Mouse (Mus musculus) limb, embryonic 11.5 days (tissue): Measurements from ENCODE around the gene Odf4. TPM values are rescaled to one million over a fixed set of nuclear protein-coding genes. Genes with fewer than 3 reads are reported as not detected.

Experiments used
- ATAC-seq: fragments of 200-750 bp; cut with Nextera tagmentation; 2 replicates; pipeline ENCODE4 v1.8.0; 2017; ENCODE audit warnings: low read depth; ENCODE audit not compliant: insufficient number of reproducible peaks, low FRiP score, low TSS enrichment
- DNase-seq: peaks from one replicate; pipeline ENCODE4 v3.0.0-alpha.2; 2015; ENCODE audit warnings: low spot score
- H3K27ac ChIP-seq: fragments of 300-500 bp; sonication (generic); replicated peaks from 2 replicates; pipeline ENCODE4 v1.5.1; 2014; ENCODE audit warnings: low read depth, mild to moderate bottlenecking, low read length
- H3K27me3 ChIP-seq: fragments of 300-500 bp; sonication (generic); 2 replicates; pipeline ENCODE4 v1.6.1; 2014; ENCODE audit warnings: mild to moderate bottlenecking, low read length, mixed read lengths; ENCODE audit not compliant: control insufficient read depth, insufficient read depth
- H3K36me3 ChIP-seq: fragments of 300-500 bp; sonication (generic); 2 replicates; pipeline ENCODE4 v1.6.1; 2014; ENCODE audit warnings: mild to moderate bottlenecking, low read length, moderate library complexity, mixed read lengths; ENCODE audit not compliant: control insufficient read depth, insufficient read depth
- H3K4me1 ChIP-seq: fragments of 300-500 bp; sonication (generic); 2 replicates; pipeline ENCODE4 v1.6.1; 2014; ENCODE audit warnings: low read length, mixed read lengths; ENCODE audit not compliant: control insufficient read depth, insufficient read depth
- H3K4me2 ChIP-seq: fragments of 300-500 bp; sonication (generic); 2 replicates; pipeline ENCODE4 v1.6.1; 2014; ENCODE audit warnings: low read depth, mild to moderate bottlenecking, moderate library complexity; ENCODE audit not compliant: severe bottlenecking
- H3K4me3 ChIP-seq: fragments of 300-500 bp; sonication (generic); 2 replicates; pipeline ENCODE4 v1.5.1; 2014; ENCODE audit warnings: low read depth, low read length
- H3K9ac ChIP-seq: fragments of 300-500 bp; sonication (generic); 2 replicates; pipeline ENCODE4 v1.6.1; 2014; ENCODE audit warnings: mild to moderate bottlenecking, low read length
- H3K9me3 ChIP-seq: fragments of 300-500 bp; sonication (generic); 2 replicates; pipeline ENCODE4 v1.6.1; 2016; ENCODE audit warnings: low read length; ENCODE audit not compliant: control insufficient read depth
- WGBS: fragments of 180-500 bp; shearing (Covaris S2); extraction: QIAGEN DNeasy Blood & Tissue Kit; methylation state at CpG from one replicate; pipeline ENCODE4 v1.1.7; 2014; 5-methylcytosine and 5-hydroxymethylcytosine counted together
- polyA plus RNA-seq: library from polyadenylated mRNA; unstranded; fragments of >200 nt; fragmentation: Nextera tagmentation; extraction: Ambion mirVana; gene quantifications from 2 replicates; pipeline ENCODE4 v1.2.1, GENCODE M21; 2014

Odf4 gene
- polyA plus RNA-seq, 1 experiment from 2014 or later = not detected

DNA sequence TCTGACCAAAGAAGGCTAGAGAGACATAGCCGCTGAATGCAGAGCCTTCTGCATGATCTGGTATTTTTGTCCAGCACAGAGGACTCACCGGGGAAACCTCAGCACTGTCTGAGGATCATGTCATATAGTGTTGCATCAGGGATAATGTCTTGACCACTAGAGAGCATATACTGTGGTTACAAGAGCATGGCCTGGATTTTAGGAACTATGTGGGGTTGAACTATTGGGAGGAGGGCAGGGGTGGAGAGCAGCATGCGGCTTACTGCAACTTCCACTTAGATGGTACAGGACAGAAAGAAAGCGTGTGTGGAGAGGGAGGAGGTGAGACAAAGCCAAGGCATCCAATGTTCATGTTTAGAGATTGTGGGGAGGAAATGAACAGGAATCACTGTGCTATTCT, 12.3 kb downstream of the Odf4 start:
- 91% methylated on average over 4 of the region's 4 CpGs for WGBS
- Histone ChIP-seq H3K36me3 (no peaks in the 10 kb centered on the region), H3K27me3 (no peaks in the 10 kb centered on the region), H3K9me3 (no peaks in the 10 kb centered on the region; the same call in 1 of the 2 replicates), H3K4me2 (no peak overlapping the region), H3K27ac (no peak overlapping the region), H3K4me3 (no peak overlapping the region), H3K9ac (no peak overlapping the region), H3K4me1 (no peaks in the 10 kb centered on the region)
- DNase-seq (no peak), ATAC-seq (no peak)

- ATAC-seq (no peak), DNase-seq (peak; percentile 57)
- Histone ChIP-seq H3K27me3 (no peaks in the 10 kb centered on the region), H3K36me3 (no peaks in the 10 kb centered on the region), H3K4me2 (no peak overlapping the region), H3K4me1 (0 out of 2 replicates have a peak, but pooled peaks cover 2% of the 10 kb centered on the region), H3K27ac (peak overlapping the region; percentile 45), H3K9ac (no peak overlapping the region), H3K4me3 (no peak overlapping the region), H3K9me3 (no peaks in the 10 kb centered on the region; the same call in 1 of the 2 replicates)
- 42% methylated on average over 14 of the region's 14 CpGs for WGBS
Measured at GRCm38 (mm10) chr11:68911531-68912177, 15.2 kb downstream of the Odf4 start.

DNA sequence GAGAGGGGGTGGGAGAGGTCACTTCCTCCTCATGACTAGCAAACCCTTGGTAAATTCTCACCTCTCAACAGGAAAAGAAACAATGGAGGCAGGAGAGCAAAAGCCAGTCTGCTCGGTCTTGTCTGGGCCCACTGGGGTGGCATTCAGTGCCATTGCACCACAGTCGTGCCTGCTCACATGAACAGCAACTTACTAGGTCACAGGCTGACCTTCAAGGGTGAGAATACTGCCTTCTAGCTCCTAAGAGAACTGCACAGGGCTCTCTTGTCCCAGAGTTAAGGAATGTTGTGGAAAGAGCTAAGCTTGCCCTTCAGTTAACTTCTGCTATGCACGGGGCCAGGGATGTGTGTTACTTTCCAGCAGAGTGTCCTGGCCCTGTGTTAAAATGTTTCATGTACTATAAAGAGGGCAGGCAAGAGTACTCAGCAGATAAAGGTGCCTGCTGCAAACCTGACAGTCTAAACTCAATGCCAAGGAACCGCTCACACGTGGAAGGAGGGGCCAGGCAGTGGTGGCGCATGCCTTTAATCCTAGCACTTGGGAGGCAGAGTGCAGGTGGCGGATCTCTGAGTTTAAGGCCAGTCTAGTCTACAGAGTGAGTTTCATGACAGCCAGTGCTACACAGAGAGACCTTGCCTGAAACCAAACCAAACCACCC, 17.9 kb downstream of the Odf4 start:
- Histone ChIP-seq H3K4me1 (0 out of 2 replicates have a peak, but pooled peaks cover 2% of the 10 kb centered on the region), H3K27me3 (no peaks in the 10 kb centered on the region), H3K4me3 (no peak overlapping the region), H3K9me3 (no peaks in the 10 kb centered on the region; the same call in 1 of the 2 replicates), H3K9ac (0 out of 2 replicates have a peak overlapping the region, but pooled peaks have one; percentile 27), H3K27ac (no peak overlapping the region; the same call in 1 of the 2 replicates), H3K36me3 (peaks cover 8% of the 10 kb centered on the region), H3K4me2 (no peak overlapping the region)
- no peak for DNase-seq
- 44% methylated on average over 7 of the region's 7 CpGs for WGBS
- ATAC-seq = no peak

DNA sequence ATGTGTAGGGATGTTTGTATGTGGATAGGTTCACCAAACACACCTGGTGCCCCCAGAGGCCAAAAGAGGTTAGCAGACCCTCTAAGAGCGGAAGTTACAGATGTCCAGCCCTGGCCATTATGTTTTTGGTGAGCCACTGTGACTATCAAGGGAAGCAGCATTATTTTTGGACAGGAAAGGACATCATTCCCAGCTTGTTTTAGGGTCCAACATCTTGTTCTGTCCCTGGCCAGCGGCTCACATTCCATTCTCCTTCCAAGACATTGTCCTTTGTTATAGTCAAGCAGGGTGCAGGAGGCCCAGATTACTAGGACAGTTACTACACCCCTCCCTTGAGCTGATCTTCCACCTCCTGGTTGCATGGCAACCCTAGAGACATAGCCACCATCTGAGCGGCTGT, 19.6 kb downstream of the Odf4 start:
- no peak overlapping the region for H3K4me2 ChIP-seq
- no peaks in the 10 kb centered on the region for H3K9me3 ChIP-seq
- ATAC-seq (no peak), DNase-seq (no peak)
- peaks cover 19% of the 10 kb centered on the region for H3K36me3 ChIP-seq
- H3K4me3 ChIP-seq = no peak overlapping the region
- H3K9ac ChIP-seq = no peak overlapping the region
- H3K27me3 ChIP-seq = no peaks in the 10 kb centered on the region
- H3K27ac ChIP-seq = no peak overlapping the region
- 74% methylated on average over 3 of the region's 3 CpGs for WGBS
- H3K4me1 ChIP-seq = peaks cover 7% of the 10 kb centered on the region

DNA sequence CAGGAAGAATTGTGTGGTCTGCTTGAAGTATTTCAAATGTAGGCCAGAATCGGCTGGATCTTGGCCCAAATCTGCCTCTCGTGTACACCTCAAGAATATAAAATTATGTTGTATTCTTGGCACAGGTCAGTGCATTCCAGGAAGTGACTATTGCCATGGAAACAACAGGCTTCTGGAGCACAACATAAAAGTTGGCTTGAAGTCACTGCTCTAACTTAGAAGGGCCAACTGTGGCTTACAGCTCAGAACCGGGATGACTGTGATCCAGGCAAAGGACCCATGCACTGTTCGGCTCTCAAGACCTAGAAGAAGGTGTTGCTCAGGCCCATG, 20.5 kb downstream of the Odf4 start:
- WGBS = 88% methylated on average over 4 of the region's 4 CpGs
- no peaks in the 10 kb centered on the region for H3K9me3 ChIP-seq
- no peak overlapping the region for H3K9ac ChIP-seq
- peaks cover 19% of the 10 kb centered on the region for H3K36me3 ChIP-seq
- DNase-seq = no peak
- H3K4me2 ChIP-seq = no peak overlapping the region
- no peak overlapping the region for H3K27ac ChIP-seq
- H3K27me3 ChIP-seq = no peaks in the 10 kb centered on the region
- peaks cover 7% of the 10 kb centered on the region for H3K4me1 ChIP-seq
- H3K4me3 ChIP-seq = no peak overlapping the region
- ATAC-seq = no peak

DNA sequence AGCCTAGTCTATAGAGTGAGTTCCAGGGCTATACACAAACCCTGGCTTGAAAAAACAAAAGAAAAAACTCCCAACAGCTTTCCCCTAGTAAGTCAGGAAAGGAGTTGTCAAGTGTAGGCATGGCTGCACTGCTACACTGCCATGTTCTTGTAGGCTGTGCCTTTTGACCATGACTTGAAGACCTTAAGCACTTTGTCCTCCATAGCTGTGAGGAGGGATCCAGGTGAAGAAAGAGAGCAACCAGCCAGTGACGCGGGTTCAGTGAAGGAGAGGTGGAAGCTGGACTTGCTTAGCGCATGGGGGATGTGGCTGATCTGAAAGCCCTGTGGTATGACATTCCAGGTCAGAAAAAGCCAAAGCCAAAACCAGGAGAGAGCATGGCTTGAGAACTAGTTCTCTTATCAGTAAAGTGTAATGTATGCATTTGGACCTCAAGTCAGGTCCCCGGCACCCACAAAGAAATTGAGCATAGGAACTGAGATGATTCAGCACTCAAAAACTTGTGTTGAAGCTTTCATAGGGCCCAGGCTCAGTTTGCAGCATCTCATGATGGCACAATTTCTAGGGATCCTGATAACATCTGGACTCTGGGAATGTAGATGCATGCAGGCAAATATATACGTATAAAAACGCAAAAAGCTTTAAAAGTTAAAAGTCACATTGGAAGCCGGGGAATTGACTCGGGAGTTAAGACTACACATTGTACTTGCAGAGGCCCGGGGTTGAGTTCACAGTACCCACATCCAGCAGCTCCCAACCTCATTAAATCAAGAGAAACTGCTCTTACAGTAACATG, 21.0 kb downstream of the Odf4 start:
- H3K4me2 ChIP-seq = no peak overlapping the region
- H3K9ac ChIP-seq = no peak overlapping the region
- H3K27ac ChIP-seq = no peak overlapping the region
- no peak for ATAC-seq
- 89% methylated on average over 9 of the region's 9 CpGs for WGBS
- H3K4me1 ChIP-seq = peaks cover 7% of the 10 kb centered on the region
- H3K9me3 ChIP-seq = no peaks in the 10 kb centered on the region
- H3K4me3 ChIP-seq = no peak overlapping the region
- H3K27me3 ChIP-seq = no peaks in the 10 kb centered on the region
- no peak for DNase-seq
- peaks cover 19% of the 10 kb centered on the region for H3K36me3 ChIP-seq

GRCm38 (mm10) chr11:68905138-68905531, 21.7 kb downstream of the Odf4 start:
- Histone ChIP-seq H3K4me3 (no peak overlapping the region), H3K9me3 (no peaks in the 10 kb centered on the region), H3K9ac (no peak overlapping the region), H3K36me3 (peaks cover 19% of the 10 kb centered on the region), H3K27me3 (no peaks in the 10 kb centered on the region), H3K4me1 (peaks cover 7% of the 10 kb centered on the region), H3K27ac (no peak overlapping the region), H3K4me2 (no peak overlapping the region)
- ATAC-seq = no peak
- 89% methylated on average over 3 of the region's 3 CpGs for WGBS
- DNase-seq = no peak

- Histone ChIP-seq H3K4me3 (no peak overlapping the region), H3K9ac (no peak overlapping the region), H3K9me3 (no peaks in the 10 kb centered on the region), H3K36me3 (peaks cover 19% of the 10 kb centered on the region), H3K27me3 (no peaks in the 10 kb centered on the region), H3K4me2 (no peak overlapping the region), H3K4me1 (peaks cover 7% of the 10 kb centered on the region), H3K27ac (no peak overlapping the region)
- DNase-seq (peak; percentile 82), ATAC-seq (no peak)
- 88% methylated on average over 8 of the region's 8 CpGs for WGBS
Measured at GRCm38 (mm10) chr11:68904375-68905137, 22.3 kb downstream of the Odf4 start.
